28 mouse cellular contexts compared by ENCODE assay signal in genomic region chr2:162956843-162957242, GRCm38 (mm10). TPM values are rescaled to one million over a fixed set of nuclear protein-coding genes. Genes with fewer than 3 reads are reported as not detected.
DNase-seq lines count a peak whose midpoint lies in the region; ATAC-seq and TF ChIP-seq lines count a peak whose summit lies in the region.
"Had no signal": no experiment of that assay in that cellular context is flagged by ENCODE, and none has a peak within 500 bp of the region (broad histone marks: within the 10 kb centered on the region; RNA-seq: fewer than 3 reads in every experiment).

No protein-coding gene starts in this region.

- no peak for DNase-seq in heart, postnatal 0 days (ENCODE audit: low spot score)
- no peak for DNase-seq in heart, adult 18-20 months
- DNase-seq in liver, adult 2 months (ENCODE audit: extremely low read depth, low read depth, low spot score): peak; percentile 24
- DNase-seq in liver (no peak), CH12.LX (ENCODE audit: extremely low read depth) (no peak), adipocyte (ENCODE audit: low spot score) (peak; percentile 41)
- no peak for DNase-seq in frontal cortex, postnatal 14 days (ENCODE audit: low spot score in 2 of 2)
- DNase-seq in gastrocnemius, postnatal 14 days: no peak
- DNase-seq: adrenal gland, postnatal 25 days; B cell, adult 2 months; cerebellum, adult 11 months; cerebellum, postnatal 25 days; heart, postnatal 4 days; kidney, adult 18-20 months; kidney, postnatal 14 days; layer of hippocampus, adult 9-11 months; spleen, adult 18-20 months; thymus, postnatal 36 days had no signal

- no peak overlapping the region for H3K4me2 ChIP-seq in heart, postnatal 0 days (ENCODE audit: low read depth, low read length)
- H3K4me2 ChIP-seq in CH12.LX (ENCODE audit: insufficient read depth, low read depth, poor library complexity, severe bottlenecking): no peak overlapping the region
- H3K4me2 ChIP-seq: limb, embryonic 15.5 days; midbrain, embryonic 15.5 days; neural tube, embryonic 15.5 days had no signal

- H3K4me1 ChIP-seq in heart, postnatal 0 days (ENCODE audit: control insufficient read depth, insufficient read depth): no peaks in the 10 kb centered on the region
- H3K4me1 ChIP-seq in liver, adult 2 months (ENCODE audit: control insufficient read depth, insufficient read depth, low read length): no peaks in the 10 kb centered on the region
- H3K4me1 ChIP-seq in CH12.LX (ENCODE audit: control insufficient read depth in 1 of 2, insufficient read depth in 2 of 2): no peaks in the 10 kb centered on the region
- H3K4me1 ChIP-seq: embryonic facial prominence, embryonic 10.5 days; limb, embryonic 15.5 days; megakaryocyte, embryonic 14.5 days; midbrain, embryonic 15.5 days; neural tube, embryonic 15.5 days had no signal

- no peaks in the 10 kb centered on the region for H3K9me3 ChIP-seq in heart, postnatal 0 days (replicated peaks; ENCODE audit: control insufficient read depth, low read length)
- H3K9me3 ChIP-seq in CH12.LX (replicated peaks; ENCODE audit: low read length): no peaks in the 10 kb centered on the region
- H3K9me3 ChIP-seq: embryonic facial prominence, embryonic 10.5 days; limb, embryonic 15.5 days; megakaryocyte, embryonic 14.5 days; midbrain, embryonic 15.5 days; neural tube, embryonic 15.5 days had no signal

- H3K9ac ChIP-seq in heart, postnatal 0 days (replicated peaks; ENCODE audit: low read depth, low read length): no peak overlapping the region
- H3K9ac ChIP-seq in liver, adult 2 months (ENCODE audit: low read depth, low read length): no peak overlapping the region
- no peak overlapping the region for H3K9ac ChIP-seq in CH12.LX (ENCODE audit: insufficient read depth, low read depth)
- H3K9ac ChIP-seq: limb, embryonic 15.5 days; midbrain, embryonic 15.5 days; neural tube, embryonic 15.5 days had no signal

- TF ChIP-seq RAD21 in CH12.LX (IDR thresholded peaks at IDR 0.05; ENCODE audit: low read depth, low read length): peak; percentile 31; the same call in 1 of the 2 replicates

- no peaks in the 10 kb centered on the region for H3K79me2 ChIP-seq in liver, adult 2 months (ENCODE audit: control insufficient read depth, insufficient read depth, low read length)
- H3K79me2 ChIP-seq in CH12.LX (replicated peaks; ENCODE audit: control insufficient read depth, extremely low read depth, insufficient read depth, poor library complexity, severe bottlenecking): no peaks in the 10 kb centered on the region

- TF ChIP-seq CTCF in heart, postnatal 0 days (IDR thresholded peaks at IDR 0.05; ENCODE audit: low read depth): peak; percentile 30
- TF ChIP-seq CTCF in liver, adult 2 months (IDR thresholded peaks at IDR 0.05; ENCODE audit: low read depth, low read length): peak; percentile 23; the same call in 1 of the 2 replicates
- TF ChIP-seq CTCF in CH12.LX (conservative IDR thresholded peaks at IDR 0.05 in 1 of 2, IDR thresholded peaks at IDR 0.05 in 1 of 2; ENCODE audit: low read depth in 2 of 2, low read length in 2 of 2): peak in 1 of 2 experiments; percentile 43; a peak in 2 of 4 replicates

- H3K27ac ChIP-seq in heart, postnatal 0 days (ENCODE audit: low read depth): no peak overlapping the region
- H3K27ac ChIP-seq in liver, adult 2 months (replicated peaks; ENCODE audit: insufficient read depth, low read depth, low read length): no peak overlapping the region
- H3K27ac ChIP-seq in CH12.LX (ENCODE audit: insufficient read depth, low read depth): no peak overlapping the region
- H3K27ac ChIP-seq: embryonic facial prominence, embryonic 10.5 days; limb, embryonic 15.5 days; midbrain, embryonic 15.5 days; neural tube, embryonic 15.5 days had no signal

- ATAC-seq in heart, postnatal 0 days (ENCODE audit: insufficient read depth, low read depth): no peak
- ATAC-seq: activated CD4-positive, CD25-positive, alpha-beta regulatory T cell, adult 4 months; hindbrain, embryonic 16.5 days; midbrain, embryonic 15.5 days had no signal

- no peaks in the 10 kb centered on the region for H3K27me3 ChIP-seq in heart, postnatal 0 days (ENCODE audit: control insufficient read depth, insufficient read depth, low read length)
- H3K27me3 ChIP-seq in liver, adult 2 months (ENCODE audit: control insufficient read depth, insufficient read depth, low read length): no peaks in the 10 kb centered on the region
- peaks cover 10% of the 10 kb centered on the region for H3K27me3 ChIP-seq in CH12.LX (replicated peaks)
- H3K27me3 ChIP-seq: limb, embryonic 15.5 days; midbrain, embryonic 15.5 days; neural tube, embryonic 15.5 days had no signal

- intact Hi-C loops in gastrocnemius, postnatal 14 days (cut with DNase I; ENCODE audit: low total_unique reads): no loop called here

- no peak for TF ChIP-seq EP300 in heart, postnatal 0 days (IDR thresholded peaks at IDR 0.05; ENCODE audit: low read depth)
- TF ChIP-seq EP300 in CH12.LX (IDR thresholded peaks at IDR 0.05; ENCODE audit: low read length): no peak

- no peak overlapping the region for H3K4me3 ChIP-seq in heart, postnatal 0 days (ENCODE audit: low read depth, low read length)
- no peak overlapping the region for H3K4me3 ChIP-seq in liver, adult 2 months (ENCODE audit: insufficient read depth, low read depth, low read length)
- H3K4me3 ChIP-seq in CH12.LX (replicated peaks in 1 of 3; ENCODE audit: low read depth in 2 of 3, low read length in 2 of 3, poor library complexity in 1 of 3): no peak overlapping the region
- H3K4me3 ChIP-seq: embryonic facial prominence, embryonic 10.5 days; limb, embryonic 15.5 days; megakaryocyte, embryonic 14.5 days; midbrain, embryonic 15.5 days; neural tube, embryonic 15.5 days had no signal

- in situ Hi-C loops in CH12.LX (cut with MboI; ENCODE audit: low pct_ligation_motif_present, low pct_unique_long_range_greater_than_20kb, low sequenced_read_pairs): no loop called here

- dilution Hi-C loops in CH12.LX (cut with MboI; ENCODE audit: extremely low pct_ligation_motif_present, extremely low pct_unique_long_range_greater_than_20kb, low sequenced_read_pairs): no loop called here

- no peak for TF ChIP-seq POLR2A in liver, adult 2 months (IDR thresholded peaks at IDR 0.05; ENCODE audit: extremely low read depth, insufficient read depth, low read length)
- TF ChIP-seq POLR2A in CH12.LX (IDR thresholded peaks at IDR 0.05; ENCODE audit: low read depth, low read length): no peak

- 83% methylated on average over 2 of the region's 2 CpGs for WGBS in heart, postnatal 0 days
- WGBS in liver, adult 2 months: 97% methylated on average over 2 of the region's 2 CpGs

- no peaks in the 10 kb centered on the region for H3K36me3 ChIP-seq in heart, postnatal 0 days (replicated peaks; ENCODE audit: control insufficient read depth, insufficient read depth, low read length)
- H3K36me3 ChIP-seq in liver, adult 2 months (ENCODE audit: control insufficient read depth, insufficient read depth, low read length): no peaks in the 10 kb centered on the region
- H3K36me3 ChIP-seq in CH12.LX (replicated peaks in 1 of 2; ENCODE audit: control insufficient read depth in 1 of 2, insufficient read depth in 1 of 2, low read length in 1 of 2): no peaks in the 10 kb centered on the region
- H3K36me3 ChIP-seq: embryonic facial prominence, embryonic 10.5 days; limb, embryonic 15.5 days; midbrain, embryonic 15.5 days; neural tube, embryonic 15.5 days had no signal

TF ChIP-seq in CH12.LX, 34 proteins besides CTCF, POLR2A, EP300 and RAD21:
- TF ChIP-seq IRF4 (IDR thresholded peaks at IDR 0.05; ENCODE audit: low read depth, low read length) (no peak), SMC3 (IDR thresholded peaks at IDR 0.05; ENCODE audit: low read depth, low read length) (peak; percentile 29)

RNA-seq across cellular contexts. Expression of gene L3mbtl1, which starts 13.6 kb away (rescaled TPM):
- not detected in 2 replicates for total RNA-seq in heart, postnatal 0 days (2014; rRNA removed; ENCODE audit: low replicate concordance)
- not detected in 2 replicates for polyA plus RNA-seq in heart, postnatal 0 days (2015; fragmentation: Nextera tagmentation; extraction: Ambion mirVana)
- total RNA-seq in heart, adult 18-20 months (2021): not detected
- 0.28 TPM in 1 of 2 replicates, not detected in the other for total RNA-seq in liver, adult 2 months (2014; rRNA removed)
- 0.11 TPM in 1 of 2 replicates, not detected in the other for polyA plus RNA-seq in liver, adult 2 months (2012; rRNA removed)
- not detected in 2 replicates for total RNA-seq in CH12.LX (2012; rRNA removed)
- not detected in 2 replicates for total RNA-seq in CH12.LX (2014; rRNA removed)
- 0.09 TPM in 1 of 2 replicates, not detected in the other for polyA plus RNA-seq in CH12.LX (2012; ENCODE audit: insufficient read length, low read depth)
- not detected for total RNA-seq in gastrocnemius, postnatal 14 days (2021)
- total RNA-seq: heart, postnatal 4 days had no signal

RNA-seq across cellular contexts. Expression of gene Srsf6, which starts 25.5 kb away (rescaled TPM):
- total RNA-seq in heart, postnatal 0 days (2014; rRNA removed; ENCODE audit: low replicate concordance): 71.6 and 76.9 TPM in 2 replicates
- 45.8 and 59.2 TPM in 2 replicates for polyA plus RNA-seq in heart, postnatal 0 days (2015; fragmentation: Nextera tagmentation; extraction: Ambion mirVana)
- total RNA-seq in heart, adult 18-20 months (2021): 10 to 100 TPM; 61.5 to 68.1 TPM
- 34.3 and 37.1 TPM in 2 replicates for total RNA-seq in liver, adult 2 months (2014; rRNA removed)
- polyA plus RNA-seq in liver, adult 2 months (2012; rRNA removed): 60.0 and 81.2 TPM in 2 replicates
- total RNA-seq in CH12.LX (2012; rRNA removed) (96.3 and 144 TPM in 2 replicates), CH12.LX (2014; rRNA removed) (204 and 230 TPM in 2 replicates)
- polyA plus RNA-seq in CH12.LX (2012; ENCODE audit: insufficient read length, low read depth): 227 and 244 TPM in 2 replicates
- 10 to 100 TPM; 51.0 to 53.3 TPM for total RNA-seq in gastrocnemius, postnatal 14 days (2021)

RNA-seq across cellular contexts. Expression of gene Sgk2, which starts 30.3 kb away (rescaled TPM):
- not detected in 2 replicates for total RNA-seq in heart, postnatal 0 days (2014; rRNA removed; ENCODE audit: low replicate concordance)
- polyA plus RNA-seq in heart, postnatal 0 days (2015; fragmentation: Nextera tagmentation; extraction: Ambion mirVana): not detected in 2 replicates
- total RNA-seq in heart, adult 18-20 months (2021): not detected
- total RNA-seq in liver, adult 2 months (2014; rRNA removed): 39.4 and 65.0 TPM in 2 replicates
- 27.8 and 39.0 TPM in 2 replicates for polyA plus RNA-seq in liver, adult 2 months (2012; rRNA removed)
- not detected in 2 replicates for total RNA-seq in CH12.LX (2012; rRNA removed)
- total RNA-seq in CH12.LX (2014; rRNA removed): not detected in 2 replicates
- not detected in 2 replicates for polyA plus RNA-seq in CH12.LX (2012; ENCODE audit: insufficient read length, low read depth)
- total RNA-seq in gastrocnemius, postnatal 14 days (2021): not detected
- total RNA-seq: heart, postnatal 4 days had no signal
- polyA plus RNA-seq: embryonic facial prominence, embryonic 10.5 days; forebrain, embryonic 11.5 days; heart, embryonic 14.5 days; lung, embryonic 16.5 days had no signal

Comparison
In these comparisons a context has a peak if more than half of its experiments do, and no peak if none do; other contexts are left out.
1. DNase-seq: peak in liver, adult 2 months (single experiment) and adipocyte (single experiment); none in heart, postnatal 0 days (single experiment), heart, adult 18-20 months (0 of 2), liver (single experiment), CH12.LX (single experiment), frontal cortex, postnatal 14 days (0 of 2) and gastrocnemius, postnatal 14 days (single experiment).
2. RNA of gene Sgk2, which starts 30.3 kb away (total RNA-seq): 39.4 to 65.0 TPM in liver, adult 2 months; not detected in heart, adult 18-20 months, not detected in heart, postnatal 0 days, not detected in CH12.LX and not detected in gastrocnemius, postnatal 14 days; every median in the first group is over 10 times any median in the second.